In genomic region chr5:90931911-90932310, GRCm38 (mm10) we compare ENCODE assay signal across 8 mouse cellular contexts. TPM values are rescaled to one million over a fixed set of nuclear protein-coding genes. Genes with fewer than 3 reads are reported as not detected.
DNase-seq lines count a peak whose midpoint lies in the region; ATAC-seq and TF ChIP-seq lines count a peak whose summit lies in the region.

No protein-coding gene starts in this region.

- no peaks in the 10 kb centered on the region for H3K27me3 ChIP-seq in heart, embryonic 13.5 days (replicated peaks)
- H3K27me3 ChIP-seq in G1E (ENCODE audit: insufficient read depth, low read length): no peaks in the 10 kb centered on the region
- no peaks in the 10 kb centered on the region for H3K27me3 ChIP-seq in forebrain, embryonic 16.5 days (replicated peaks; ENCODE audit: control insufficient read depth, insufficient read depth, low read length)
- no peaks in the 10 kb centered on the region for H3K27me3 ChIP-seq in megakaryocyte, embryonic 14.5 days (replicated peaks)

- ATAC-seq in heart, embryonic 13.5 days (ENCODE audit: extremely low read depth, insufficient number of reproducible peaks, low FRiP score, low TSS enrichment): no peak
- no peak for ATAC-seq in G1E (ENCODE audit: extremely low read depth, insufficient number of reproducible peaks, low FRiP score, poor library complexity, severe bottlenecking)
- ATAC-seq in forebrain, embryonic 16.5 days: peak; percentile 39
- no peak for ATAC-seq in erythroid progenitor cell, adult 5-6 weeks (replicated peaks; ENCODE audit: low FRiP score, poor library complexity, severe bottlenecking)

- intact Hi-C loops in heart, postnatal 10 days (cut with DNase I): no loop called here

- peak overlapping the region; percentile 96 for H3K27ac ChIP-seq in heart, embryonic 13.5 days (replicated peaks)
- peak overlapping the region; percentile 98 for H3K27ac ChIP-seq in forebrain, embryonic 16.5 days (ENCODE audit: low read length)

- 10% methylated on average over 6 of the region's 6 CpGs for WGBS in heart, embryonic 13.5 days
- under 1% methylated on average over 6 of the region's 6 CpGs for WGBS in forebrain, embryonic 16.5 days

- H3K36me3 ChIP-seq in heart, embryonic 13.5 days: peaks cover 20% of the 10 kb centered on the region
- H3K36me3 ChIP-seq in G1E (replicated peaks): peaks cover 12% of the 10 kb centered on the region
- no peaks in the 10 kb centered on the region for H3K36me3 ChIP-seq in forebrain, embryonic 16.5 days (ENCODE audit: control insufficient read depth, insufficient read depth)
- H3K36me3 ChIP-seq in megakaryocyte, embryonic 14.5 days (replicated peaks; ENCODE audit: low read length): peaks cover 34% of the 10 kb centered on the region

- TF ChIP-seq CTCF in G1E (IDR thresholded peaks at IDR 0.05; ENCODE audit: low read depth, low read length): no peak

- peaks cover 17% of the 10 kb centered on the region for H3K4me1 ChIP-seq in heart, embryonic 13.5 days
- H3K4me1 ChIP-seq in G1E (ENCODE audit: insufficient read depth, low read depth, low read length): peaks cover 6% of the 10 kb centered on the region
- peaks cover 16% of the 10 kb centered on the region for H3K4me1 ChIP-seq in forebrain, embryonic 16.5 days (replicated peaks; ENCODE audit: control insufficient read depth, insufficient read depth, low read length)
- H3K4me1 ChIP-seq in megakaryocyte, embryonic 14.5 days: peaks cover 36% of the 10 kb centered on the region

- H3K4me2 ChIP-seq in heart, embryonic 13.5 days: peak overlapping the region; percentile 70
- H3K4me2 ChIP-seq in forebrain, embryonic 16.5 days (ENCODE audit: low read length): peak overlapping the region; percentile 66

- no peak for DNase-seq in heart, postnatal 10 days
- no peak for DNase-seq in G1E (ENCODE audit: low spot score)
- no peak for DNase-seq in cerebellum, postnatal 14 days
- no peak for DNase-seq in left cerebral cortex, adult 18-20 months (ENCODE audit: low spot score in 2 of 2)

- peak overlapping the region; percentile 85 for H3K4me3 ChIP-seq in heart, embryonic 13.5 days
- peak overlapping the region; percentile 73 for H3K4me3 ChIP-seq in G1E (ENCODE audit: low read depth, low read length)
- H3K4me3 ChIP-seq in forebrain, embryonic 16.5 days (replicated peaks; ENCODE audit: low read length): peak overlapping the region; percentile 76
- peak overlapping the region; percentile 97 for H3K4me3 ChIP-seq in megakaryocyte, embryonic 14.5 days (replicated peaks)

- peak overlapping the region; percentile 97 for H3K9ac ChIP-seq in heart, embryonic 13.5 days
- H3K9ac ChIP-seq in forebrain, embryonic 16.5 days (replicated peaks; ENCODE audit: low read depth, low read length): peak overlapping the region; percentile 100

- no peaks in the 10 kb centered on the region for H3K9me3 ChIP-seq in heart, embryonic 13.5 days
- peaks cover 2% of the 10 kb centered on the region; the same call in 1 of the 2 replicates for H3K9me3 ChIP-seq in G1E (replicated peaks)
- no peaks in the 10 kb centered on the region for H3K9me3 ChIP-seq in forebrain, embryonic 16.5 days (ENCODE audit: control insufficient read depth, low read length)
- no peaks in the 10 kb centered on the region for H3K9me3 ChIP-seq in megakaryocyte, embryonic 14.5 days

RNA-seq across cellular contexts. Expression of gene Mthfd2l, which starts 1.0 kb away (rescaled TPM):
- 28.1 and 31.3 TPM in 2 replicates for polyA plus RNA-seq in heart, embryonic 13.5 days (2015; fragmentation: Nextera tagmentation; extraction: Ambion mirVana)
- total RNA-seq in heart, postnatal 10 days (2021): 10 to 100 TPM; 16.2 to 19.2 TPM
- total RNA-seq in G1E (2014; fragmentation: Nextera tagmentation) (6.6 and 12.9 TPM in 2 replicates), G1E (2017) (12.8 and 16.0 TPM in 2 replicates)
- polyA plus RNA-seq in G1E (2012): 12.4 and 18.0 TPM in 2 replicates
- polyA plus RNA-seq in forebrain, embryonic 16.5 days (2015; fragmentation: Nextera tagmentation; extraction: Ambion mirVana): 58.7 and 62.8 TPM in 2 replicates
- 8.5 and 10.8 TPM in 2 replicates for polyA plus RNA-seq in megakaryocyte, embryonic 14.5 days (2012; ENCODE audit: insufficient read depth, low replicate concordance)
- total RNA-seq in erythroid progenitor cell, adult 5-6 weeks (2015; ENCODE audit: low replicate concordance): not detected in 2 replicates
- 3.7 and 6.5 TPM in 2 replicates for total RNA-seq in erythroid progenitor cell, adult 5-6 weeks (2017; ENCODE audit: low replicate concordance)
- 10 to 100 TPM; 16.4 to 17.1 TPM for total RNA-seq in left cerebral cortex, adult 18-20 months (2021)

RNA-seq across cellular contexts. Expression of gene Cxcl2, which starts 28.2 kb away (rescaled TPM):
- not detected in 2 replicates for polyA plus RNA-seq in heart, embryonic 13.5 days (2015; fragmentation: Nextera tagmentation; extraction: Ambion mirVana)
- total RNA-seq in heart, postnatal 10 days (2021): not detected
- total RNA-seq in G1E (2014; fragmentation: Nextera tagmentation) (0.90 and 1.7 TPM in 2 replicates), G1E (2017) (0.23 and 0.98 TPM in 2 replicates)
- not detected in 2 replicates for polyA plus RNA-seq in G1E (2012)
- not detected in 2 replicates for polyA plus RNA-seq in forebrain, embryonic 16.5 days (2015; fragmentation: Nextera tagmentation; extraction: Ambion mirVana)
- polyA plus RNA-seq in megakaryocyte, embryonic 14.5 days (2012; ENCODE audit: insufficient read depth, low replicate concordance): 28.2 and 32.2 TPM in 2 replicates
- 2.9 TPM in 1 of 2 replicates, not detected in the other for total RNA-seq in erythroid progenitor cell, adult 5-6 weeks (2015; ENCODE audit: low replicate concordance)
- 1.1 TPM in 1 of 2 replicates, not detected in the other for total RNA-seq in erythroid progenitor cell, adult 5-6 weeks (2017; ENCODE audit: low replicate concordance)
- not detected for total RNA-seq in left cerebral cortex, adult 18-20 months (2021)

RNA-seq across cellular contexts. Expression of gene Cxcl1, which starts 40.9 kb away (rescaled TPM):
- polyA plus RNA-seq in heart, embryonic 13.5 days (2015; fragmentation: Nextera tagmentation; extraction: Ambion mirVana): 0.45 and 0.69 TPM in 2 replicates
- total RNA-seq in heart, postnatal 10 days (2021): under 1 TPM; 0.69 to 0.74 TPM
- total RNA-seq in G1E (2014; fragmentation: Nextera tagmentation): not detected in 2 replicates
- 0.82 TPM in 1 of 2 replicates, not detected in the other for total RNA-seq in G1E (2017)
- not detected in 2 replicates for polyA plus RNA-seq in G1E (2012)
- 0.17 TPM in 1 of 2 replicates, not detected in the other for polyA plus RNA-seq in forebrain, embryonic 16.5 days (2015; fragmentation: Nextera tagmentation; extraction: Ambion mirVana)
- polyA plus RNA-seq in megakaryocyte, embryonic 14.5 days (2012; ENCODE audit: insufficient read depth, low replicate concordance): 0.48 and 1.9 TPM in 2 replicates
- not detected in 2 replicates for total RNA-seq in erythroid progenitor cell, adult 5-6 weeks (2015; ENCODE audit: low replicate concordance)
- not detected in 2 replicates for total RNA-seq in erythroid progenitor cell, adult 5-6 weeks (2017; ENCODE audit: low replicate concordance)
- not detected for total RNA-seq in left cerebral cortex, adult 18-20 months (2021)
